Mouse (Mus musculus): Measurements from ENCODE around the gene P3h2. TPM values are rescaled to one million over a fixed set of nuclear protein-coding genes. Genes with fewer than 3 reads are reported as not detected.

The P3h2 gene
- polyA plus RNA-seq, 1 experiment from 2014 or later = 1.0 TPM

DNA sequence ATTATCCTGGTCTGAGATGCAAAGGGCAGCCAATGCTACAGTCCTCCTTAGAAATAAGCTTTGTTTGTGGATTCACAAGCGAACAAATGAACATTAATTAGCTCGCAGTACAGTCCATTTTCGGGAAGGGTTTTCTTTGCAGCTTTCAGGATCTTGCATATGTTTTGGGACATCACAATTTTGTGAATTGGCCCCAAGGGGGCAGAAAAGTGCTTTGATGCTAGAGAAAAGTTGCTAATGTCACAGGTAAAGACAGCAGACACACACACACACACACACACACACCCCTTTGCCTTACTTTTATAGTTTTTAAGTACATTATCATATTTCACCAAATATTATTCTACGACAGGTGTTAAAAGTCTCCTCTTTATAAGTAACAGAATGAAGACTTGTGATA lies 82.2 kb downstream of the P3h2 start:
- no peak overlapping the region for H3K4me2 ChIP-seq (ENCODE audit: low read depth, low read length)
- ATAC-seq = no peak
- no peak overlapping the region for H3K4me3 ChIP-seq (ENCODE audit: low read length)
- no peak overlapping the region for H3K9ac ChIP-seq (ENCODE audit: low read depth, low read length)
- H3K27ac ChIP-seq (ENCODE audit: low read length) = no peak overlapping the region
- 0 out of 2 replicates have a peak, but pooled peaks cover 3% of the 10 kb centered on the region for H3K4me1 ChIP-seq (ENCODE audit: control insufficient read depth, insufficient read depth, low read length)
- H3K36me3 ChIP-seq (ENCODE audit: control insufficient read depth, insufficient read depth, low read length) = no peaks in the 10 kb centered on the region
- H3K9me3 ChIP-seq (ENCODE audit: control insufficient read depth, low read length) = no peaks in the 10 kb centered on the region
- no peaks in the 10 kb centered on the region for H3K27me3 ChIP-seq (replicated peaks; ENCODE audit: control insufficient read depth, insufficient read depth, low read length)
- 63% methylated on average over 4 of the region's 4 CpGs for WGBS

DNA sequence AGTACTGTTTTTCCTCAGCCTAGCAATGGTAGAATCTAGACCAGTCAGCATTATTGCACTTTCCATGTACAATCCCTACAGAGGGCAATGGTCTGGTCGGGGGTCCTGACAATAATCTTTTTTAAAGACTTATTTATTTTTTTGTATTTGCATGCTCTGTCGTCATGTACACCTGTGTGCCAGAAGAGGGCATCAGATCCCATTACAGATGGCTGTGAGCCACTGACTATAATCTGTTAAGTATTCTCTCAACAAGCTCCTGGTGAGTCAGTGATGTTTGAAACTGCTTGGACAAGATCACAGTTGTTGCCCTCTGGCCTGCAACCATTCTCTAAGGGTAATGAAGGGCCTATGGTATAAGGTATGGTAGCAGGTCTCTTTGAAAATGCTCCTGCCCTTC lies 83.8 kb downstream of the P3h2 start:
- H3K4me2 ChIP-seq (ENCODE audit: low read depth, low read length) = no peak overlapping the region
- H3K36me3 ChIP-seq (ENCODE audit: control insufficient read depth, insufficient read depth, low read length) = no peaks in the 10 kb centered on the region
- H3K27ac ChIP-seq (ENCODE audit: low read length) = no peak overlapping the region
- ATAC-seq = no peak
- WGBS = 63% methylated on average over 2 of the region's 2 CpGs
- H3K9ac ChIP-seq (ENCODE audit: low read depth, low read length) = no peak overlapping the region
- 0 out of 2 replicates have a peak, but pooled peaks cover 3% of the 10 kb centered on the region for H3K4me1 ChIP-seq (ENCODE audit: control insufficient read depth, insufficient read depth, low read length)
- H3K27me3 ChIP-seq (replicated peaks; ENCODE audit: control insufficient read depth, insufficient read depth, low read length) = no peaks in the 10 kb centered on the region
- no peaks in the 10 kb centered on the region for H3K9me3 ChIP-seq (ENCODE audit: control insufficient read depth, low read length)
- no peak overlapping the region for H3K4me3 ChIP-seq (ENCODE audit: low read length)

DNA sequence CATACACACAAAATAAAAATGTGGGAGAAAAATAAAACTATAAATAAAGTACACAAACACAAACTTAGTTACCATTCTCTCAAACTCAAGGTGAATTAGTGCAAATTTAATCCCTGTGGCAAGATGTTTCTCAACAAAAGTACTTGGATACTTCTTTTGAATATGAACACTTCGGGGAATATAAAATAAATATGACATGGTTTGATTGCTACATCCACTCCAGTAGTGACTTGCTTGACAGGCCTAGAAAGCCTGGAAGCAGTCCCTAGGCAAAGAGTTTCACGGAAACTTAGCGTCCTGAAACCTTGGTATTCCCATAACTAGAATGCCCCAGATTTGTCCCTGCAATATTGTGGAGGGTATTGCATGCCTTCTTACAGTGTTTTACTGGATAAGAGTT lies 99.8 kb downstream of the P3h2 start:
- no peak overlapping the region for H3K27ac ChIP-seq (ENCODE audit: low read length)
- H3K9me3 ChIP-seq (ENCODE audit: control insufficient read depth, low read length) = no peaks in the 10 kb centered on the region
- no peaks in the 10 kb centered on the region for H3K36me3 ChIP-seq (ENCODE audit: control insufficient read depth, insufficient read depth, low read length)
- ATAC-seq = no peak
- H3K27me3 ChIP-seq (replicated peaks; ENCODE audit: control insufficient read depth, insufficient read depth, low read length) = no peaks in the 10 kb centered on the region
- no peak overlapping the region for H3K4me3 ChIP-seq (ENCODE audit: low read length)
- H3K4me2 ChIP-seq (ENCODE audit: low read depth, low read length) = no peak overlapping the region
- H3K9ac ChIP-seq (ENCODE audit: low read depth, low read length) = no peak overlapping the region
- H3K4me1 ChIP-seq (ENCODE audit: control insufficient read depth, insufficient read depth, low read length) = peaks cover 2% of the 10 kb centered on the region; the same call in 1 of the 2 replicates
- WGBS = 90% methylated on average over 3 of the region's 3 CpGs

DNA sequence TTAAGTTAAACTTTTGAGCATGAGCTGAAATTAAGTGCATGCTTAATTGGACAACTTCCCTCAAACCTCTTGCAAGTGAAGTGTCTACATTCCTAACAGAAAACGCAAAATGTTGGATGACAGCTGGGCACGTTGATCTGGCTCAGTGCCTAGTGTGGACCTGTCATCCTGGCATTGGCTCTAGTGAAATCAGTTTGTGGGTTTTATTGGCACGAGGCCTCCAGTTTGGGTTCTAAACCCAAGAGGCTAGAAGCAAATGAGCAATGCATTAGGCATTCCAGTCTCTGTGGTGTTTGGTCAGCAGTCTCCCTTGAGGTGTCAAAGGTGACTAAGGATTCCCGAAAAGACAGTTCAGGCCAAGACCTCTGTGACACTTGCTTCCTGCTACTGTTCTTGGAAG lies 102.3 kb downstream of the P3h2 start:
- no peak overlapping the region for H3K4me2 ChIP-seq (ENCODE audit: low read depth, low read length)
- WGBS = 53% methylated on average over 4 of the region's 4 CpGs
- H3K27ac ChIP-seq (ENCODE audit: low read length) = no peak overlapping the region
- no peaks in the 10 kb centered on the region for H3K36me3 ChIP-seq (ENCODE audit: control insufficient read depth, insufficient read depth, low read length)
- no peak for ATAC-seq
- peaks cover 2% of the 10 kb centered on the region; the same call in 1 of the 2 replicates for H3K4me1 ChIP-seq (ENCODE audit: control insufficient read depth, insufficient read depth, low read length)
- no peak overlapping the region for H3K4me3 ChIP-seq (ENCODE audit: low read length)
- H3K27me3 ChIP-seq (replicated peaks; ENCODE audit: control insufficient read depth, insufficient read depth, low read length) = no peaks in the 10 kb centered on the region
- H3K9me3 ChIP-seq (ENCODE audit: control insufficient read depth, low read length) = no peaks in the 10 kb centered on the region
- H3K9ac ChIP-seq (ENCODE audit: low read depth, low read length) = no peak overlapping the region

DNA sequence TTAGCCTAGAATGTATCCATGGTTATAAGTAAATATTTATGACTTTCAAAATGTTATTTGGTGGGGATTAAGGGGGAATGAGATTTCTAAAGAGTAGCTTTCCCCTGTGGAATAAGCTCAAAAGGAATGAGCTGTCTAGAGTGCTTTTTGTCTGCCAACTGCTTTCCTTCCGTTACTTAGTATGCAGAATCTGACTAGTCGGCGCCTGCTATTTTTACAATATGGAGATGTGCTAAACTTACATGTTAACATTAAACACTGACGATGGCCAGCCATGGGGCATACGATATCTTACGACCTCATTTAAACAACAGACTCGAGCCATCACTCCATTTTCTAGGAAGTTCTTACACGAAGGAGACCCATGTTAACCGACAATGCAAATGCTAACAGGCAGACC lies 102.7 kb downstream of the P3h2 start:
- ATAC-seq = no peak
- no peak overlapping the region for H3K4me3 ChIP-seq (ENCODE audit: low read length)
- WGBS = 59% methylated on average over 9 of the region's 9 CpGs

DNA sequence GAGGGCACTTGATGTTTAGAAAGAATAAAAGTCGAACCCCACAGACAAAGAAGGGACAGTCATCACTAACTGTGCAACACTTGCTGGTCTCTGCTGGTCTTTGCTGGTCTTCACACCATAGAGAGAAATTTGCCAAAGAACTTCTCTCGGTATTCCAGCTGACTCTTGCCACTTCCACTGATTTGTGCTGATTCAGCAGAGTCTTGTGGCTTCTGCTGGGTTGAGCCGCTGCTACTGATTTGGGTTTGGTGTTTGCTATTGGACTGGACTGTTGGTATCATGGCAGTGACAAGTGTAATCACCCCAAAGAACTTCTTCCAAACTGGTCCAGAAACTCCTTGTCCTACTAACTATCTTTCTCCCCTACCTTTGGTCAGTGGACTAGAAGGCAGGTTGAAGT lies 111.0 kb downstream of the P3h2 start:
- no peaks in the 10 kb centered on the region for H3K9me3 ChIP-seq (ENCODE audit: control insufficient read depth, low read length)
- no peaks in the 10 kb centered on the region for H3K36me3 ChIP-seq (ENCODE audit: control insufficient read depth, insufficient read depth, low read length)
- no peak overlapping the region for H3K4me3 ChIP-seq (ENCODE audit: low read length)
- no peak overlapping the region for H3K9ac ChIP-seq (ENCODE audit: low read depth, low read length)
- H3K27ac ChIP-seq (ENCODE audit: low read length) = no peak overlapping the region
- no peaks in the 10 kb centered on the region for H3K4me1 ChIP-seq (ENCODE audit: control insufficient read depth, insufficient read depth, low read length)
- ATAC-seq = no peak
- H3K27me3 ChIP-seq (replicated peaks; ENCODE audit: control insufficient read depth, insufficient read depth, low read length) = no peaks in the 10 kb centered on the region
- WGBS = 85% methylated on average over 3 of the region's 3 CpGs
- no peak overlapping the region for H3K4me2 ChIP-seq (ENCODE audit: low read depth, low read length)

More for the DNA sequence above, 102.7 kb downstream of the P3h2 start:
- H3K27me3 ChIP-seq (replicated peaks; ENCODE audit: control insufficient read depth, insufficient read depth, low read length) = no peaks in the 10 kb centered on the region
- H3K27ac ChIP-seq (ENCODE audit: low read length) = 0 out of 2 replicates have a peak overlapping the region, but pooled peaks have one; percentile 23
- no peaks in the 10 kb centered on the region for H3K9me3 ChIP-seq (ENCODE audit: control insufficient read depth, low read length)
- no peaks in the 10 kb centered on the region for H3K36me3 ChIP-seq (ENCODE audit: control insufficient read depth, insufficient read depth, low read length)
- peaks cover 2% of the 10 kb centered on the region; the same call in 1 of the 2 replicates for H3K4me1 ChIP-seq (ENCODE audit: control insufficient read depth, insufficient read depth, low read length)
- H3K4me2 ChIP-seq (ENCODE audit: low read depth, low read length) = no peak overlapping the region
- no peak overlapping the region for H3K9ac ChIP-seq (ENCODE audit: low read depth, low read length)

DNA sequence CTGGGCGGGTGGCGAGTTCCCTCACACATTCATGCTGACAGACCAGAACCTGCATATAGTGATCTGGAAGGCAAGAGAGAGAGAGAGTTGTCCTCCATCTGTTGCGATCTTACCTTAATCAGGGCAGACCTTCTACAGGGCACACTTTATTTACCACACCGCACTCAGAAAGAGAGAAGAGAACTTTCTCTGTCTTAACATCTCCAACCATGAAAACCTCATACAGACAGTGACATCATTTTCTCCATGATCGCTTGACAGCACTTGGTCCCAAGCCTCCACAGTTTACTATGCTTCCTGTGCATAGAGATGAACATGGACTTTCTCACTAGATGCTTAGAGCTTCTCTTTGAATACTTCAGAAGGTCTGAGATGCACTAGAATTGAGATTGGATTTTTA lies 118.4 kb downstream of the P3h2 start:
- WGBS = 94% methylated on average over 5 of the region's 5 CpGs
- no peak overlapping the region for H3K27ac ChIP-seq (ENCODE audit: low read length)
- H3K4me1 ChIP-seq (ENCODE audit: control insufficient read depth, insufficient read depth, low read length) = no peaks in the 10 kb centered on the region
- ATAC-seq = no peak
- no peaks in the 10 kb centered on the region for H3K27me3 ChIP-seq (replicated peaks; ENCODE audit: control insufficient read depth, insufficient read depth, low read length)
- H3K36me3 ChIP-seq (ENCODE audit: control insufficient read depth, insufficient read depth, low read length) = no peaks in the 10 kb centered on the region
- no peaks in the 10 kb centered on the region for H3K9me3 ChIP-seq (ENCODE audit: control insufficient read depth, low read length)
- no peak overlapping the region for H3K4me2 ChIP-seq (ENCODE audit: low read depth, low read length)
- no peak overlapping the region for H3K9ac ChIP-seq (ENCODE audit: low read depth, low read length)
- H3K4me3 ChIP-seq (ENCODE audit: low read length) = no peak overlapping the region

DNA sequence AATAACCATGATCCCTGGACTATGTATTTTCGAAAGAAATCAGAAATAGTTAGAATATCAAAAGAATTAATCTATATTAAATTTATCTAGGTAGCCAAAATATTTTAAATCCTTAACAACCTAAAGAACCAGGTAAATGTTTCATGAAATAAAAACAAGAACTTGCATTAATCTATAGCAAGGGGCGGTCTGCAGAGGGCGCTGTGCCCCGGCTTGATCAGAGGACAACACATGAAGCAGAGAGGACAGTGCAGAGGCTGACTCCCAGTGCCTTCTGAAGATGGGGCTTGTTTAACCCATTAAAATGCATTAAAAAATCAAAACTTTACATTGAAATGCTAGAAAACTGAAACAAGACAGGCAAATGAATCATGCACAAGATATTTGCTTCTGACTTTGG lies 121.9 kb downstream of the P3h2 start:
- Histone ChIP-seq H3K27me3 (replicated peaks; ENCODE audit: control insufficient read depth, insufficient read depth, low read length) (no peaks in the 10 kb centered on the region), H3K4me2 (ENCODE audit: low read depth, low read length) (no peak overlapping the region), H3K27ac (ENCODE audit: low read length) (no peak overlapping the region), H3K4me1 (ENCODE audit: control insufficient read depth, insufficient read depth, low read length) (no peaks in the 10 kb centered on the region), H3K36me3 (ENCODE audit: control insufficient read depth, insufficient read depth, low read length) (no peaks in the 10 kb centered on the region), H3K9ac (ENCODE audit: low read depth, low read length) (no peak overlapping the region), H3K4me3 (ENCODE audit: low read length) (no peak overlapping the region), H3K9me3 (ENCODE audit: control insufficient read depth, low read length) (no peaks in the 10 kb centered on the region)
- WGBS = 37% methylated on average over 4 of the region's 4 CpGs
- no peak for ATAC-seq

DNA sequence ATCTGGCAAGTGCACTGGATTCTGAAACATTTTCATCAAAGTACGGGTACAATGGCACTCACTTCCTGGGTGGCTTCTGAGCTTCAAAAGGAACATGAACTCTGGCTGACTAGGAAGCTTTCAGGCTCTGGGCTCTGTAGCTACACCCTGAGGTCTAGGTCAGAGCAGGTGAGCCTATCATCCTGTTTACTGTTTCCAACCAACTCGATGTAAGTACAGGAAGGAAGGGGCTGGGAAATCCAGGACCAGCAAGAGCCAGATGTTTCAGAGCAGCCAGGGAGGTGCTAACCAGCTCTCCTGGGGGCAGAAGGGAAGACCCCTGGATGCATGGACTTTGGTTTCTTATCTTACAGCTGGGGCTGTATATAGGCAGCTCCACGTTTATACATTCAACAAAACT lies 126.5 kb downstream of the P3h2 start:
- Histone ChIP-seq H3K27me3 (replicated peaks; ENCODE audit: control insufficient read depth, insufficient read depth, low read length) (no peaks in the 10 kb centered on the region), H3K9me3 (ENCODE audit: control insufficient read depth, low read length) (no peaks in the 10 kb centered on the region), H3K36me3 (ENCODE audit: control insufficient read depth, insufficient read depth, low read length) (no peaks in the 10 kb centered on the region), H3K4me2 (ENCODE audit: low read depth, low read length) (no peak overlapping the region), H3K27ac (ENCODE audit: low read length) (no peak overlapping the region), H3K9ac (ENCODE audit: low read depth, low read length) (no peak overlapping the region), H3K4me1 (ENCODE audit: control insufficient read depth, insufficient read depth, low read length) (no peaks in the 10 kb centered on the region), H3K4me3 (ENCODE audit: low read length) (no peak overlapping the region)
- ATAC-seq = no peak
- 55% methylated on average over 3 of the region's 3 CpGs for WGBS

DNA sequence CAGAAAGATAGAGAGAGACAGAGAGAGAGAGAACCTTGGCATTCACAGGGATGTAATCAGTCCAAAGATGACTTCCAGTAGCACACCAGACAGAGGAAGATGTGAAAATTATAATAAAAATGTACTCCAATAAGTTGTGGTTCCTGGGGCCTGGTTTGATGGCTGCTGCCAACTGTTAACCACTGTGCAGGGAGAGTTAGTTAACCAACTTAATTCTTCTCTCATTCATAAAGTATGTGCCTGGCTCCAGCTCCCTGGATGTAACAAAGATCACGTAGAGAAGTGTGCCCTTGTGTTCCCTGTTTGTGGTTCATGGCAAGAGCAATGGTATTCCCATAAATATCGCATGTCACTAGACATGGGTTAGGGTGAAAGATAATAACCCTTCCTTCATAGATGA lies 128.4 kb downstream of the P3h2 start:
- Histone ChIP-seq H3K9ac (ENCODE audit: low read depth, low read length) (no peak overlapping the region), H3K27ac (ENCODE audit: low read length) (no peak overlapping the region), H3K4me3 (ENCODE audit: low read length) (no peak overlapping the region), H3K27me3 (replicated peaks; ENCODE audit: control insufficient read depth, insufficient read depth, low read length) (no peaks in the 10 kb centered on the region), H3K4me2 (ENCODE audit: low read depth, low read length) (no peak overlapping the region), H3K4me1 (ENCODE audit: control insufficient read depth, insufficient read depth, low read length) (no peaks in the 10 kb centered on the region), H3K9me3 (ENCODE audit: control insufficient read depth, low read length) (no peaks in the 10 kb centered on the region), H3K36me3 (ENCODE audit: control insufficient read depth, insufficient read depth, low read length) (no peaks in the 10 kb centered on the region)
- 89% methylated on average over 2 of the region's 2 CpGs for whole genome bisulfite sequencing
- ATAC-seq = no peak

All from intestine, embryonic 16.5 days (tissue).